Mouse (Mus musculus) erythroblast, embryonic 14.5 days (primary cell): ENCODE data around the gene Akap2. TPM values are rescaled to one million over a fixed set of nuclear protein-coding genes. Genes with fewer than 3 reads are reported as not detected.

Experiments
- H3K27me3 ChIP-seq: 2 replicates; pipeline ENCODE4 v1.6.1; 2012; ENCODE audit warnings: inconsistent platforms; ENCODE audit not compliant: control insufficient read depth
- H3K36me3 ChIP-seq: 2 replicates; pipeline ENCODE4 v1.6.1; 2012; ENCODE audit warnings: mild to moderate bottlenecking, inconsistent platforms; ENCODE audit not compliant: control insufficient read depth
- H3K4me1 ChIP-seq: 2 replicates; pipeline ENCODE4 v1.6.1; 2012; ENCODE audit warnings: inconsistent platforms; ENCODE audit not compliant: control insufficient read depth
- H3K4me3 ChIP-seq: replicated peaks from 2 replicates; pipeline ENCODE3; 2012; ENCODE audit warnings: moderate library complexity, mild to moderate bottlenecking, inconsistent platforms
- H3K9me3 ChIP-seq: 2 replicates; pipeline ENCODE4 v1.6.1; 2012; ENCODE audit warnings: low read length, inconsistent platforms, mixed read lengths; ENCODE audit not compliant: control insufficient read depth
- GATA1 ChIP-seq: IDR thresholded peaks from 2 replicates; pipeline ENCODE4 v1.6.1; 2012; ENCODE audit warnings: low read length, inconsistent platforms, mixed read lengths
- TAL1 ChIP-seq: IDR thresholded peaks from 3 replicates; pipeline ENCODE4 v1.6.1; 2012; ENCODE audit warnings: low read length, inconsistent platforms, mixed read lengths
- polyA plus RNA-seq: library from polyadenylated mRNA; stranded (reverse); fragments of >175 nt; gene quantifications from 2 replicates; pipeline ENCODE4 v1.2.3, GENCODE M21; 2012

Gene Akap2
- polyA plus RNA-seq, 1 experiment, result under 0.01 TPM

DNA sequence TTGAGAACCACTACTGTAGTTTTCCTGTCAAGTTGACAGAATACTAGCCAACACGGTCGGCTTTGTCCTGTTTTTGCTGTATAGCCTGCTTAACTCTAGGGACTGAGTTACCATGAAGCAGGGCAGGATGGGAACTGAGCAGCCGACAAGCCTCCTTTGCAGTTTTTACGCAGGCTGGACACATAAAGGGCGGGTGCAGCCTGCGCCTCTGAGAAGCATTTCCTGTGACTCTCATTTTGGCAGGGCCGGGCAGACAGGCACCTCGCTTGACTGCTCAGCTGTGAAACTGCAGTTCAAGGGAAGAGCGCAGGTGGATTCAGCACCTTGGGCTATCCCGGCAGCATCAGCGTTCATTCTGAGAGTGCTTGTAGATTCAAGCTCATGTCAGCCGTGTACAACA, 35.9 kb upstream of the Akap2 start:
- TF ChIP-seq TAL1 (no peak), GATA1 (no peak)
- Histone ChIP-seq H3K9me3 (no peaks in the 10 kb centered on the region), H3K4me3 (no peak overlapping the region), H3K27me3 (no peaks in the 10 kb centered on the region), H3K36me3 (no peaks in the 10 kb centered on the region), H3K4me1 (no peaks in the 10 kb centered on the region)

DNA sequence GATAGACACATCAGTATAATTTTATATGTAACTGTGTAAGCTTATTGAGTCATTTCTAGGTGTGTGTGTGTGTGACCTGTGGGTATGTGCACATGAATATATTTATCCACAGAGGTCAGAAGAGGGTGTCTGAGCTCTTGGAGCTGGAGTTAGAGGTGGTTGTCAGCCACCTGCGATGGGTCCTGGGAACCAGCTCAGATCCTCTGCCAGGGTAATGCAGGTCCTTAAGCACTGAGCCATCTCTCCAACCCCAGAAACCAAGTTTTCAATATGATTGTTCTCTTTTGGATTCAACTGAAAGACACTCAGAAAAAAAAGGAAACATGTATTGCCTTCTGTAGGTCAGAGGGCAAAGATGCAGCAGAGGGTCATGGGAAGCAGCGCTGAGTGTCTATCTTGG, 35.1 kb upstream of the Akap2 start:
- H3K9me3 ChIP-seq, result no peaks in the 10 kb centered on the region
- no peaks in the 10 kb centered on the region for H3K27me3 ChIP-seq
- H3K4me3 ChIP-seq, result no peak overlapping the region
- H3K36me3 ChIP-seq, result no peaks in the 10 kb centered on the region
- TF ChIP-seq TAL1 (no peak), GATA1 (no peak)
- H3K4me1 ChIP-seq, result no peaks in the 10 kb centered on the region

DNA sequence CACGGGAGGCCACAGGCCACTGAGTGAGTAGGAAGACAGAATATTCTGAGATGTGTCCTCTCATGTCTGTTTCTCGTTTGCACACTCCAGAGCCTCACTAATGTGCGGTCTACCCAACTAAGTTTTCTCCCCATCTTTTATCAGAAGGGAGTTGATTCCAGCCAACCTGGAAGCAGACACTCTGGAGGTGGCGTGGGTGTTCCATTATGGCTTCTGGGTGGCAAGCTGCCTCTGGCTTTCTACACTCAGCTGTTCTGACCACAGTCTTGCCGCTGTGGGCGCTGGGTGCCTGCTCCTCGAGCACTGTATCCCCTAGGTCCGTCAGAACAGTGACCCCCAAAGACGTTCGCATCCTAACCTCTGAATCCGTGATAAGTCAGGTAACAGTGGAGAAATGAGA, 34.5 kb upstream of the Akap2 start:
- Histone ChIP-seq H3K4me1 (no peaks in the 10 kb centered on the region), H3K9me3 (no peaks in the 10 kb centered on the region), H3K4me3 (no peak overlapping the region), H3K27me3 (no peaks in the 10 kb centered on the region), H3K36me3 (no peaks in the 10 kb centered on the region)
- no peak for TF ChIP-seq TAL1
- TF ChIP-seq GATA1, result no peak

DNA sequence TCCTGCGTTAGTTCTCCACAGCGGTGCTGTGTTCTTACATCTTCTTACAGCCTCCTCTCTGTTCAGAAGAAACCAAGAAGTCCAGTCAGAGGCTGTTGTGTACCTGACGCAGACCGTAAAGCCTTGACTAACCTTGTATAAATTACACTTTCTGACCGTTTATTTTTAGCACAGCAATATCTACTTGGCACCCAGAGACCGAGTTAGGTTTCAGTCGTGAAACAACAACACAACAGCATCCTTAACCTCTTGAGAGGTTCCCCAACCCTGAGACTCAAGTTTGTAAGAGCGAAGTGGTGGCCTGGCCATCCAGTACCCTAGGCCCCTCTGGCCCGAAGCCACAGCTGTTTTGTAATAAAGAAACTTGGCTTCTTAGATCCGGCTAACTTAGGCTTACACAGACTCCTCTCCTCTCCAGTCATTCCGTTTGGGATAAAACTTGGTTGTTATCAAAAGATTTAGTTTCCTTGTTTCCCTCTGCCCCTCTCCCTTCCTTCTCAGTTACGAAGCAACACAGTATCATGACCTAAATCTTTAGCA, 32.7 kb upstream of the Akap2 start:
- Histone ChIP-seq H3K36me3 (no peaks in the 10 kb centered on the region), H3K4me1 (no peaks in the 10 kb centered on the region), H3K4me3 (no peak overlapping the region), H3K27me3 (no peaks in the 10 kb centered on the region), H3K9me3 (no peaks in the 10 kb centered on the region)
- TF ChIP-seq GATA1 (no peak), TAL1 (no peak)

DNA sequence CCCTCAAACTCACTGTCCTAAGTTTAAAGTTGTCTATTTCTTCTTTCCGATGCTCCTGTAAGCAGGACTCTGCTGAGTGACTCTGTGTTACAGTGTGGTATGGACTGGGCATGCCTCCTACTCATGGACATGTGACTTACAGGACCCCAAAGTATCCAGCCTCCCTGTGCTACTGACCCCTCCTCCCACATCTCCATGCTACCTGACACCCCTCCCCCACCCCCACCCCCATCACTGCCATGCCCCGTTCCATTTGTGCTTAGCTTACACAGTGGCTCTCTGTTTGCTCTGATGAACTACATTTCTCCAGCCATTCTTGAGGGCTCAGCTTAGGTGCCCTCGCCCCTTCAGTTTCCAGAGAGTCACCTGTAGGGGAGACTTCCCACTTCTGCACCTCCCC, 30.7 kb upstream of the Akap2 start:
- TF ChIP-seq GATA1, result no peak
- no peak for TF ChIP-seq TAL1
- no peaks in the 10 kb centered on the region for H3K9me3 ChIP-seq
- no peaks in the 10 kb centered on the region for H3K27me3 ChIP-seq
- H3K4me3 ChIP-seq, result no peak overlapping the region
- no peaks in the 10 kb centered on the region for H3K4me1 ChIP-seq
- no peaks in the 10 kb centered on the region for H3K36me3 ChIP-seq

GRCm38 (mm10) chr4:57687583-57687982, 29.9 kb upstream of the Akap2 start:
- Histone ChIP-seq H3K9me3 (no peaks in the 10 kb centered on the region), H3K4me1 (no peaks in the 10 kb centered on the region), H3K4me3 (no peak overlapping the region), H3K36me3 (no peaks in the 10 kb centered on the region), H3K27me3 (no peaks in the 10 kb centered on the region)
- TF ChIP-seq TAL1 (no peak), GATA1 (no peak)

- no peaks in the 10 kb centered on the region for H3K27me3 ChIP-seq
These were observed 29.3 kb upstream of the Akap2 start for GRCm38 (mm10) chr4:57688131-57688530.

GRCm38 (mm10) chr4:57690001-57690400, 27.5 kb upstream of the Akap2 start:
- TF ChIP-seq TAL1, result no peak
- no peak for TF ChIP-seq GATA1
- no peaks in the 10 kb centered on the region for H3K36me3 ChIP-seq
- no peaks in the 10 kb centered on the region for H3K9me3 ChIP-seq
- no peak overlapping the region for H3K4me3 ChIP-seq
- no peaks in the 10 kb centered on the region for H3K27me3 ChIP-seq
- H3K4me1 ChIP-seq, result no peaks in the 10 kb centered on the region

More at GRCm38 (mm10) chr4:57688131-57688530, 29.3 kb upstream of the Akap2 start:
- TF ChIP-seq GATA1 (no peak), TAL1 (no peak)
- no peaks in the 10 kb centered on the region for H3K4me1 ChIP-seq
- H3K36me3 ChIP-seq, result no peaks in the 10 kb centered on the region
- H3K4me3 ChIP-seq, result no peak overlapping the region
- no peaks in the 10 kb centered on the region for H3K9me3 ChIP-seq

GRCm38 (mm10) chr4:57690805-57691204, 26.7 kb upstream of the Akap2 start:
- TF ChIP-seq TAL1, result no peak
- no peaks in the 10 kb centered on the region for H3K9me3 ChIP-seq
- no peaks in the 10 kb centered on the region for H3K4me1 ChIP-seq

More at GRCm38 (mm10) chr4:57690805-57691204, 26.7 kb upstream of the Akap2 start:
- Histone ChIP-seq H3K36me3 (no peaks in the 10 kb centered on the region), H3K4me3 (no peak overlapping the region), H3K27me3 (no peaks in the 10 kb centered on the region)
